Comparison of ENCODE assay signal across 21 mouse cellular contexts in the genomic region with DNA sequence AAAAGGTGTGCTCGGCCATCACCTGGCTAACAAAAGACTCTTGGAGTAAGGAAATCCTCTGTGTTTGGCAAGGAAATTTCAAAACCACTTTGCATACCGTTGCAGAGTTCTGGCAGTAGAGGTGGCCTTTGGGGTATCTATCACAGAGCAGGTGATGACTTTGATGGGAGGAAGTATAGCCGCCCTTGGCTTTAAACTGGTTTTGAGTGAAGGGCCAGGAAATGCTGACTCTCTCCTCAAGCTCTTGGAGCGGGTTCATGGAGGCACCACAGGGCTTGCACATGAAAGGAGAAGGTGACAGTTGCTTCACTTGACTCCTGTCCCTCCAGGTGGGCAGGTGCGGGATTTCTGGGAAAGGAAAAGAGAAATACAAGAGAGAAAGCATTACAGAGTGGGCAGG. TPM values are rescaled to one million over a fixed set of nuclear protein-coding genes. Genes with fewer than 3 reads are reported as not detected.
A peak's percentile ranks its signal among the peaks of the same experiment; 100 is the strongest.
DNase-seq lines count a peak whose midpoint lies in the region; ATAC-seq and TF ChIP-seq lines count a peak whose summit lies in the region.
"Had no signal": no experiment of that assay in that cellular context is flagged by ENCODE, and none has a peak within 500 bp of the region (broad histone marks: within the 10 kb centered on the region; RNA-seq: fewer than 3 reads in every experiment).

No protein-coding gene starts in this region.

- H3K9me3 ChIP-seq in liver, postnatal 0 days (ENCODE audit: low read length), result no peaks in the 10 kb centered on the region
- H3K9me3 ChIP-seq in liver, embryonic 11.5 days (ENCODE audit: control insufficient read depth, low read length), result no peaks in the 10 kb centered on the region
- H3K9me3 ChIP-seq: embryonic facial prominence, embryonic 15.5 days; forebrain, embryonic 10.5 days; hindbrain, embryonic 13.5 days had no signal

- 60% methylated on average over 5 of the region's 5 CpGs for WGBS in liver, postnatal 0 days (ENCODE audit: insufficient replicate concordance)
- WGBS in liver, embryonic 11.5 days, result 56% methylated on average over 5 of the region's 5 CpGs

- no peak overlapping the region for H3K4me3 ChIP-seq in liver, postnatal 0 days (ENCODE audit: low read depth, low read length)
- H3K4me3 ChIP-seq in liver, embryonic 11.5 days (ENCODE audit: low read depth, low read length), result no peak overlapping the region
- H3K4me3 ChIP-seq: embryonic facial prominence, embryonic 15.5 days; erythroblast, embryonic 14.5 days; forebrain, embryonic 10.5 days; hindbrain, embryonic 13.5 days had no signal

- ATAC-seq in liver, postnatal 0 days, result no peak
- ATAC-seq in liver, embryonic 11.5 days (replicated peaks; ENCODE audit: low FRiP score), result no peak
- ATAC-seq: forebrain, embryonic 14.5 days; hindbrain, postnatal 0 days had no signal

- no peak overlapping the region for H3K9ac ChIP-seq in liver, postnatal 0 days (replicated peaks)
- H3K9ac ChIP-seq in liver, embryonic 11.5 days (ENCODE audit: low read depth, low read length), result no peak overlapping the region
- H3K9ac ChIP-seq: embryonic facial prominence, embryonic 15.5 days; hindbrain, embryonic 13.5 days had no signal

- peak overlapping the region; percentile 40; the same call in 1 of the 2 replicates for H3K4me2 ChIP-seq in liver, postnatal 0 days (ENCODE audit: low read depth, low read length)
- no peak overlapping the region for H3K4me2 ChIP-seq in liver, embryonic 11.5 days
- H3K4me2 ChIP-seq: embryonic facial prominence, embryonic 15.5 days; hindbrain, embryonic 13.5 days had no signal

- no peaks in the 10 kb centered on the region for H3K36me3 ChIP-seq in liver, postnatal 0 days (replicated peaks; ENCODE audit: insufficient read depth, low read length)
- no peaks in the 10 kb centered on the region for H3K36me3 ChIP-seq in liver, embryonic 11.5 days (ENCODE audit: control insufficient read depth, insufficient read depth, low read length)
- H3K36me3 ChIP-seq: embryonic facial prominence, embryonic 15.5 days; forebrain, embryonic 10.5 days; hindbrain, embryonic 13.5 days had no signal

- H3K27me3 ChIP-seq in liver, postnatal 0 days (ENCODE audit: insufficient read depth, low read length), result no peaks in the 10 kb centered on the region
- no peaks in the 10 kb centered on the region for H3K27me3 ChIP-seq in liver, embryonic 11.5 days (replicated peaks; ENCODE audit: control insufficient read depth, insufficient read depth, low read length)
- H3K27me3 ChIP-seq: embryonic facial prominence, embryonic 15.5 days had no signal

- TF ChIP-seq CTCF in liver, postnatal 0 days (IDR thresholded peaks at IDR 0.05; ENCODE audit: low read depth), result no peak

- H3K27ac ChIP-seq in liver, postnatal 0 days (ENCODE audit: low read depth), result peak overlapping the region; percentile 55
- H3K27ac ChIP-seq in liver, embryonic 11.5 days (ENCODE audit: low read depth, low read length), result no peak overlapping the region
- H3K27ac ChIP-seq: embryonic facial prominence, embryonic 15.5 days; forebrain, embryonic 10.5 days; hindbrain, embryonic 13.5 days; hindbrain, postnatal 0 days had no signal

- no peak for TF ChIP-seq EP300 in liver, postnatal 0 days (IDR thresholded peaks at IDR 0.05; ENCODE audit: low read depth)

- no peak for DNase-seq in liver, postnatal 0 days
- no peak for DNase-seq in liver, embryonic 11.5 days (ENCODE audit: low spot score)
- DNase-seq in thymus, postnatal 0 days (ENCODE audit: low spot score), result peak; percentile 56
- no peak for DNase-seq in thymus, postnatal 10 days (ENCODE audit: low spot score in 2 of 2)
- DNase-seq in thymus, postnatal 14 days, result peak; percentile 34
- DNase-seq in kidney, postnatal 14 days, result no peak
- DNase-seq: adrenal gland, postnatal 10 days; cerebellum, adult 18-20 months; cerebellum, adult 9-11 months; cerebellum, postnatal 36 days; gastrocnemius, postnatal 36 days; heart, adult 11 months; heart, postnatal 14 days had no signal

- peaks cover 8% of the 10 kb centered on the region for H3K4me1 ChIP-seq in liver, postnatal 0 days (ENCODE audit: insufficient read depth)
- peaks cover 3% of the 10 kb centered on the region for H3K4me1 ChIP-seq in liver, embryonic 11.5 days (replicated peaks; ENCODE audit: control insufficient read depth, insufficient read depth, low read length)
- H3K4me1 ChIP-seq: embryonic facial prominence, embryonic 15.5 days; forebrain, embryonic 10.5 days; hindbrain, embryonic 13.5 days had no signal

RNA-seq across cellular contexts. Expression of a gene that starts 14.1 kb away (rescaled TPM):
- 0.14 TPM in 1 of 2 replicates, not detected in the other for polyA plus RNA-seq in liver, postnatal 0 days (2015; fragmentation: Nextera tagmentation; extraction: Ambion mirVana)
- not detected in 2 replicates for polyA plus RNA-seq in liver, embryonic 11.5 days (2014; fragmentation: Nextera tagmentation; extraction: Ambion mirVana)
- 0.60 and 0.64 TPM in 2 replicates for polyA plus RNA-seq in thymus, postnatal 0 days (2015; fragmentation: Nextera tagmentation; extraction: Ambion mirVana)
- polyA plus RNA-seq: embryonic facial prominence, embryonic 11.5 days; embryonic facial prominence, embryonic 15.5 days; erythroblast, embryonic 14.5 days; forebrain, embryonic 10.5 days; forebrain, embryonic 14.5 days; heart, embryonic 14.5 days; hindbrain, embryonic 13.5 days had no signal

RNA-seq across cellular contexts. Expression of a gene that starts 14.7 kb away (rescaled TPM):
- polyA plus RNA-seq in liver, postnatal 0 days (2015; fragmentation: Nextera tagmentation; extraction: Ambion mirVana), result not detected in 2 replicates
- not detected in 2 replicates for polyA plus RNA-seq in liver, embryonic 11.5 days (2014; fragmentation: Nextera tagmentation; extraction: Ambion mirVana)
- not detected in 2 replicates for polyA plus RNA-seq in thymus, postnatal 0 days (2015; fragmentation: Nextera tagmentation; extraction: Ambion mirVana)
- polyA plus RNA-seq: embryonic facial prominence, embryonic 15.5 days; erythroblast, embryonic 14.5 days; forebrain, embryonic 10.5 days; forebrain, embryonic 14.5 days; heart, embryonic 14.5 days; hindbrain, embryonic 13.5 days; hindbrain, postnatal 0 days had no signal

RNA-seq across cellular contexts. Expression of a gene that starts 25.6 kb away (rescaled TPM):
- 39.0 and 41.4 TPM in 2 replicates for polyA plus RNA-seq in liver, postnatal 0 days (2015; fragmentation: Nextera tagmentation; extraction: Ambion mirVana)
- 156 and 157 TPM in 2 replicates for polyA plus RNA-seq in liver, embryonic 11.5 days (2014; fragmentation: Nextera tagmentation; extraction: Ambion mirVana)
- 159 and 161 TPM in 2 replicates for polyA plus RNA-seq in thymus, postnatal 0 days (2015; fragmentation: Nextera tagmentation; extraction: Ambion mirVana)

RNA-seq across cellular contexts. Expression of a gene that starts 42.9 kb away (rescaled TPM):
- polyA plus RNA-seq in liver, postnatal 0 days (2015; fragmentation: Nextera tagmentation; extraction: Ambion mirVana), result 5.7 and 7.0 TPM in 2 replicates
- 3.0 and 3.5 TPM in 2 replicates for polyA plus RNA-seq in liver, embryonic 11.5 days (2014; fragmentation: Nextera tagmentation; extraction: Ambion mirVana)
- 41.8 and 43.9 TPM in 2 replicates for polyA plus RNA-seq in thymus, postnatal 0 days (2015; fragmentation: Nextera tagmentation; extraction: Ambion mirVana)

RNA-seq across cellular contexts. Expression of a gene that starts 47.4 kb away (rescaled TPM):
- polyA plus RNA-seq in liver, postnatal 0 days (2015; fragmentation: Nextera tagmentation; extraction: Ambion mirVana), result 2.9 and 3.1 TPM in 2 replicates
- 17.1 and 21.0 TPM in 2 replicates for polyA plus RNA-seq in liver, embryonic 11.5 days (2014; fragmentation: Nextera tagmentation; extraction: Ambion mirVana)
- 6.3 and 6.9 TPM in 2 replicates for polyA plus RNA-seq in thymus, postnatal 0 days (2015; fragmentation: Nextera tagmentation; extraction: Ambion mirVana)

Comparison
In these comparisons a context has a peak if more than half of its experiments do, and no peak if none do; other contexts are left out.
1. DNase-seq: peak in thymus, postnatal 0 days (single experiment) and thymus, postnatal 14 days (single experiment); none in liver, postnatal 0 days (single experiment), liver, embryonic 11.5 days (single experiment), thymus, postnatal 10 days (0 of 2) and kidney, postnatal 14 days (single experiment).